Mouse (Mus musculus) spleen, postnatal 4 days (tissue): ENCODE results near the gene Mapk12.

Experiments used
- DNase-seq, 2 experiments: peaks; one replicate each; pipeline ENCODE4 v3.0.0; 2022; ENCODE audit warnings: low spot score in 2 of 2

Mapk12 gene

GRCm38 (mm10) chr15:89170102-89170501 lies 29.6 kb upstream of the Mapk12 start:
- DNase-seq: no peak

DNA sequence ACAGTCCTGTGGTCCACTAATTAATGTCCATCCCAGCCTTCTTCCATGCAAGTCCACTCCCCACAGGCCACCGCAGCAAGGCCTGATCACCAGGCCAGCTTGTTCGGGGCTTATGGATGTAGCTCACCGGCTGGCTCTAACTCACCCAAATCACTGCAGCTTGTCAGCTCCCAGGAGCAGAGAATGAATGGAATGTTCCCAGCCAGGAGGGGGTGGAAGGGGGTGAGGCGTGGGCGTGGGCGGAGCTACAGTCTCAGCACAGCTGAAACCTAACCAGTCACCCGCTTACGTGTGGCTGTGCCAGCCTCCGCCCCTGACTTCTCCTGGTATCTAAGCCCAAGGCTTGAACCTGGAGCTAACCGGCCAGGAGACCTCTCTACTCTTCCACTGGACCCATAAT lies 28.9 kb upstream of the Mapk12 start:
- no peak for DNase-seq

DNA sequence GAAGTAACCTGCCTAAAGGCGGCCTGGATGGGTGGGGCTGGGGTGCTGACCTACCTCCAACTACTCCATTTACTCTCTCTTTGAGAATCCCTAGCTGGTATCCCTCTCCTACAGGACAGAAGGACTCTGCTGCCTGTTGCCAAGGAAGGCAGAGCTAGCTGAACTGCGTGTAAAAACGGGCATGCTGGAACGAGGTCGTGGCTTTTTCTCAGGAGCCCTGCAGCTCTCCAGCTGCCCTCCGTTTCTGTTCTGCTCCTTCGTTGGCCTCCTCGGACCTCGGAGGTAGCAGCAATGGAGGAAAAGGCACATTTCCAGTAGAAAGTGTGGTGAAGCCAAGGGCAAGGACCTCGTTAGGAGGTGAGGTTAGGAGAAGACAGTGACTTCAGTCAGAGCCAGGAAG lies 28.4 kb upstream of the Mapk12 start:
- DNase-seq: no peak

GRCm38 (mm10) chr15:89165478-89165877 lies 25.0 kb upstream of the Mapk12 start:
- no peak for DNase-seq

- no peak for DNase-seq
Observed at GRCm38 (mm10) chr15:89161397-89161796, 20.9 kb upstream of the Mapk12 start.

GRCm38 (mm10) chr15:89158516-89158915 lies 18.0 kb upstream of the Mapk12 start:
- DNase-seq: no peak

DNA sequence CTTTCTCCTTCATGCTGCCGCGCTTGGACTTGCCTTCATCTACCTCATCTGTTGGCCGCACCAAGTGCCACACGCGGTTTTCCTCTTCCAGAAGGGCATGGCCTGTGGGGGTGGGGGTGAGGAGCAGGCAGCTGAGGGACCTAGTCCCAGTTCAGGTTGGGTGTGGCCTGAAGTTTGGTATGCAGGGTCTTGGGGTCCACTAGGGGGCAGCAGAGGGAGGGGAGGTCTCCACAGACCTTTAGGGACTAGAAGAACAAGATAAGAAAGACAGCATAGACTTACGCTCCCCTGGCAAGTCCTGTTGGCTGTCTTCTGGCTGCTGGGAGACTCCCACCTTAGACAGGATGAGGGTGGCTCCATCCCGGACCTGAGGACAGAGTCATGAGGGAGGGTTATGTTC lies 17.5 kb upstream of the Mapk12 start:
- peak; percentile 67 to 88 for DNase-seq

GRCm38 (mm10) chr15:89152312-89152711 lies 11.8 kb upstream of the Mapk12 start:
- DNase-seq: no peak

DNA sequence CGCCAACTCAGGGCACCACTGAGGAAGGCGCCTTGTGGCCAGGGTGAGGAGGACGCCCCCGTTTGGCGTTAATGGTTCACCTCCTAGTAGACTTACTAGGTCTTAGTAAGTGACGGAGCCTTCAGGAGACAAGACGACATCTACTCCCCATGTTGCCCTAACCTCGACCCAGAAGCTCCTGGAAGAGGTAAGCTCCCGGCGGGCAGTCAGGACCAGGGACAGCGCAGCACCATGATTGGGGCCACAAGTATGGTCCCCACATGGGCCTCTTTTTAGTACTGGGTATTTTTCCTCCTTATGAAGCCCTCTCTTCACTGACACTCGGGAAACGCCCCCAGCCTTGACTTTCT lies 9.5 kb upstream of the Mapk12 start:
- peak in 1 of 2 experiments; percentile 46 for DNase-seq

GRCm38 (mm10) chr15:89149271-89150040 lies 9.0 kb upstream of the Mapk12 start, which contains the start of gene Mapk11:
Mapk11 (minus strand) TSS chr15:89149628.
- DNase-seq: no peak

GRCm38 (mm10) chr15:89148496-89149270 lies 8.2 kb upstream of the Mapk12 start:
- no peak for DNase-seq

- DNase-seq: no peak
Observed at GRCm38 (mm10) chr15:89147895-89148294, 7.4 kb upstream of the Mapk12 start.

DNA sequence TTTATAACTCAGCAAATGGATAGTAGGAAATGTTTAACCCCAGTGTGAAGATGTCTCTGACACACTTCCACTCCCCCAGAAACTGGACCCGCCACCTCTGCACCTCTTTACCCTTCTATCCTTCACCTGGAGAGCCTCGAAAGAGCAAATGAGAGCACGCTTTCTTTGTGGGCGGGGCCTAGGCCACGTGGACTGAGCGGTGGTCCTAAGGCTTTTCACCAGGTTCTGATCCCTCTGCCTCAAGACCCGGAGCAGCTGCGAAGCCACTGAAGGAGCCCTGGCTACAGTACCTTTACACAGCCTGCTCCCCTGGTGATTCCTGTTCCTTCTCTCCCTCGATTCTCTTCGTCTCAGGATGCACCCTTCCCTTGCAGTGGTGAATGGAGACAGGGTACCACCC lies 7.0 kb upstream of the Mapk12 start:
- DNase-seq: no peak

GRCm38 (mm10) chr15:89147024-89147423 lies 6.5 kb upstream of the Mapk12 start:
- no peak for DNase-seq

- peak; percentile 42 to 74 for DNase-seq
Observed at GRCm38 (mm10) chr15:89146537-89146936, 6.0 kb upstream of the Mapk12 start.

- no peak for DNase-seq
Observed at GRCm38 (mm10) chr15:89145813-89146350, 5.4 kb upstream of the Mapk12 start.

DNA sequence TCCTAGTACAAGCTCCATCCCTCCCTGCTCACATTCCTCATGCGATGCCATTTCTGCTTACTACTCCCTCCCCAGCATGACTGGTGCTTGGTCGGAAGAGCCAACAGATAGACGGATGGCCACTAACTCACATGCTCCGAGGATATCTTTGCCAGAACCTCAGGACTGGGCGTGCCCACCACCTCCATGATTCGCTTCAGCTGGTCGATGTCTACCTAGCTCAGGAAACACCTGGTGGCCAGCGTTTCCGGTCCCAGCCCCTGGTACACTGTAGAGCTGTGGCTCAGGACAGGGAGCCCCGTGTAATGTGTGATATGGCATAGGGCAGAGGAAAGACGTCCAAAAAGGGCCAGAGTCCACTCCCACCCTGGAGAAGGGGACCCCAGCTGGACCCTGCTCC lies 4.5 kb upstream of the Mapk12 start:
- DNase-seq: no peak

DNA sequence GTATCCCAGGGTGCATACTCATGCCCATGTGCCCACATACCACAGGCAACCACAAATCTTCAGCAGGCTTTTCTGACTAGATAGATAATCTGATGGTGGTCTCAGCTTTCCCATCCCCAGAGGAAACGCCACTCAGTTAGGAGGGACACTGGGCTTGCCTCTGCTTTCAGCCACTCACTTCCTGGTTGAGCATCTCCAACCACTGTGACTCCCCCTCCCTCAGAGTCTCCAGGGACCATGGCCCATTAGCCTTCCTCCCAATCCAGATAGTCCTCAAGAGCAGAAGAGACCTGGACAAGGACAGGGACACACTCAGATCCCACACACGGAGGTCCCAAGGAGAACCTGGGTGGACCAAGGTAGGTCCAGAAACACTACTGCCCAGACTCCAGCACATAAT lies 2.6 kb upstream of the Mapk12 start:
- no peak for DNase-seq

DNA sequence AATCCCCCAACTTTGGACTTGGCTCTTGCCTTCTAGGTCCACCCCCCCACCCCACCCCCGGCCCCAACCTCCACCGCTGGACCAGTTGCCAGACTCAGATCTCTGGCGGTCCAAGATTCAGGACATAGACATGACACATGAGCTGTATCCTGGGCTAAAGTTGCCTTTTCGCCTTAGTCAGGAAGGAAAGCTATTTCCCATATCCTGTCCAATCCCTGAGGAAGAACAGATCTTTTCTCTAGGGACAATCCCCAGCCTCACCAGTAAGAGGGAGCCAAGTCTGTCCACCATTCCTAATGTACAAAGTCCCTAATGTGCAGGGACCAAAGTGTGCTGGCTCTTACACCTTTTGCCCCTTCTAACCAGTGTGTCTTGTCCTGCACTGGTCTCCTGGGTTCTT lies 1.4 kb upstream of the Mapk12 start:
- no peak for DNase-seq

DNA sequence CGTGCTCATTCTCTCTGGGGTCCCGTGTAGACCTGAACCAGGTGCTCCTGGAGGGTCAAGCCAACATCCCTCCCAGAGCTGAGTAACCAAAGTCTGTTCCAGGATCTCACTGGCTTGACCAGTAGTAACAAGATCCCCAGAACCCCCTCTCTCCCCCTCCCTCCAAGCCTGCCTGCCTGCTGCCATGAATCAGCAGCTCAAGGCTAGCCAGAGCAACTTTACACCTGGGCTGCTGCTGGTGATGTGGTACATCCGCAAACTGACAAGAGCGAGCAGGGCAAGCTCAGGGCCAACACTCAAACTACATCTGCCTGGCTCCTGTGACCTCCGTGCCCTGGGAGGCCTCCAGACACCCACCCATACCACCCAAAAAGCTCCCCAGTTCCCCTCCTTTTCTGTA lies 940 bp upstream of the Mapk12 start:
- no peak for DNase-seq

GRCm38 (mm10) chr15:89140048-89140658 lies 350 bp downstream of the Mapk12 start:
- no peak for DNase-seq

DNA sequence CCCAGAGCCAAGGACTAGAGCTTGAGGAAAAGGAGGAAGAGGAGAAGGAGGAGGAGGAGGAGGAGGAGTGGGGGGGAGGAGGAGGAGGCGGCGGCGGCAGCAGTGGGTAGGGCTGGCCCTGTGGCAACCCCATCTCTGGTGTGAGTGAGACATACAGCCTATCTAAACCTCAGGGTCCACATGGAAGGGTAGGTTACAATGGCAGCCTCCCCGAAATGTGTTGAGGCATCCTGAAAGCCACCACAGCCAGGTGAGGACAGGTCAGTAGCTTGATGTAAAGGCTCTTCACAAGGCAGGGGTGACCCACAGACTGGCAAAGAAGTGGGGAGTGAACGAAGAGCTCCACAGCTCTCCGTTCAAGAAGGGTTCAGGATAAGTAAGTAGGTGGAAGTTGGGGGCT lies 2.0 kb downstream of the Mapk12 start:
- no peak for DNase-seq

DNA sequence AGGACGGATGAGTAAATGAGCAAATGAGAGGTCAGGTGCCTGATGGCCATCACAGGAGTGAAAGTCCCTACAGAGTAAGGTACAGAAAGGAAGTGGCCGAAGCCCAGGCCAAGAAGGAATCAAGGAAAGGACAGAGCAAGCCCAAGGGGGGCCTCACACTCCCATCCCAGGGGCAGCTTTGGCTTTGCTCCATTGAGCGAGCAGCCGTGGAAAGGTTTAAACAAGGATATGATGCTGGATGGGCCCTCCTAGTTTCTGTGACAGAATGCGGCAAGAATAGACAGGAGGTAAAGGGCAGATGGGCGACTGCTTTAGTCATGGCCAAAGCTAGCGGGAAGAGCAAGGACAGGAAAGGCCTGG lies 2.5 kb downstream of the Mapk12 start:
- DNase-seq: no peak
